ENCODE assay signal across 15 mouse cellular contexts in the genomic region with DNA sequence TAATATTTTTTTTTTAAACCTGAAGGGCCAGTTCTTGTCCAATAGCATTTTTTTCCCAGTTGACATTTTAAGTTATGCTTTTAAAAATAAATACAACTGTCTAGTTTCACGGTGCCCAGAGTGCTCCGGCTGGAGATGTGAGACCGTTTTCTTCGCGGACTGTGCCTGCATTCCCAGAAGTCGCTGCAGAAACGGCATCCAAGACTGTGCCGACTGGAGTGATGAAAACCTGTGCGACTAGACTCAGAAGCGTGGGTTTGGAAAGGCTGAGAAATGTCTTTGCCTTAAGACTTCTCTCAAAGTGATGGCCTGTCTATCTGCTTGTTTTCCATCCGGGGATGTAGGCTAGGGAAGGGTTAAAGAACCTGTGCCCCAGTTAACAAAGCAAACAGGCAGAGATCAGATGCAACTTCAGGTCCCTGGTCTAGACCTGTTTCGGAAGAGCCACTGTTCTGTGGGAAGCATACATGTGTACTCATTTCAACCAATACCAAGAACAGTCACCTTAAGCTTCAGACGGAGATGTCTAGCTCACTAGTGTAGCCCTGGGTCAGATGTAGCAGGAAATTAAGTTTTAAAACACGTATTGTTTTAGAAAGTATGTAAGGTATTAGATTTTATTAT. TPM values are rescaled to one million over a fixed set of nuclear protein-coding genes. Genes with fewer than 3 reads are reported as not detected.
DNase-seq lines count a peak whose midpoint lies in the region; ATAC-seq and TF ChIP-seq lines count a peak whose summit lies in the region.
"Had no signal": no experiment of that assay in that cellular context is flagged by ENCODE, and none has a peak within 500 bp of the region (broad histone marks: within the 10 kb centered on the region; RNA-seq: fewer than 3 reads in every experiment).

No protein-coding gene starts in this region.

- H3K4me3 ChIP-seq in liver, postnatal 0 days (ENCODE audit: low read depth, low read length) = no peak overlapping the region
- H3K4me3 ChIP-seq in ES-Bruce4 (ENCODE audit: low read depth, low read length) = 0 out of 2 replicates have a peak overlapping the region, but pooled peaks have one; percentile 6

- DNase-seq in heart, adult 11 months = peak; percentile 25
- DNase-seq in heart, adult 9 months (ENCODE audit: low spot score in 2 of 2) = no peak
- DNase-seq in liver, postnatal 0 days = peak; percentile 15
- DNase-seq in liver = no peak
- DNase-seq in brain, embryonic 14.5 days (ENCODE audit: low read depth) = peak; percentile 24
- no peak for DNase-seq in spleen, postnatal 4 days (ENCODE audit: low spot score in 2 of 2)
- DNase-seq in adrenal gland, postnatal 10 days = no peak
- DNase-seq: cerebellum, adult 9-10 months; gastrocnemius, postnatal 25 days; thymus, postnatal 4 days had no signal

- TF ChIP-seq POLR2A in ES-Bruce4 (IDR thresholded peaks at IDR 0.05; ENCODE audit: insufficient read depth, low read length) = no peak
- no peak for TF ChIP-seq POLR2A in brain, embryonic 14.5 days (IDR thresholded peaks at IDR 0.05; ENCODE audit: borderline replicate concordance, extremely low read depth, insufficient read depth, insufficient read length, poor library complexity, severe bottlenecking)

- TF ChIP-seq EP300 in liver, postnatal 0 days (IDR thresholded peaks at IDR 0.05; ENCODE audit: low read depth) = no peak
- no peak for TF ChIP-seq EP300 in ES-Bruce4 (IDR thresholded peaks at IDR 0.05; ENCODE audit: insufficient read depth, low read depth, low read length)

- no peak overlapping the region for H3K9ac ChIP-seq in liver, postnatal 0 days (replicated peaks)
- peak overlapping the region; percentile 46; the same call in 1 of the 2 replicates for H3K9ac ChIP-seq in ES-Bruce4 (ENCODE audit: low read depth, poor library complexity, severe bottlenecking)
- H3K9ac ChIP-seq: liver, embryonic 14.5 days had no signal

- peak; percentile 70 for ATAC-seq in liver, postnatal 0 days

- H3K27me3 ChIP-seq in liver, postnatal 0 days (ENCODE audit: insufficient read depth, low read length) = no peaks in the 10 kb centered on the region
- H3K27me3 ChIP-seq in ES-Bruce4 (ENCODE audit: control insufficient read depth, insufficient read depth, low read length, poor library complexity, severe bottlenecking) = no peaks in the 10 kb centered on the region

- no peaks in the 10 kb centered on the region for H3K9me3 ChIP-seq in liver, postnatal 0 days (ENCODE audit: low read length)
- H3K9me3 ChIP-seq in ES-Bruce4 (replicated peaks; ENCODE audit: control insufficient read depth, insufficient read depth, low read length, poor library complexity, severe bottlenecking) = no peaks in the 10 kb centered on the region

- H3K4me2 ChIP-seq in liver, postnatal 0 days (ENCODE audit: low read depth, low read length) = peak overlapping the region; percentile 47

- 61% methylated on average over 14 of the region's 14 CpGs for WGBS in liver, postnatal 0 days (ENCODE audit: insufficient replicate concordance)

- TF ChIP-seq CTCF in liver, postnatal 0 days (IDR thresholded peaks at IDR 0.05; ENCODE audit: low read depth) = no peak
- TF ChIP-seq CTCF in ES-Bruce4 (IDR thresholded peaks at IDR 0.05; ENCODE audit: low read depth, low read length) = no peak
- TF ChIP-seq CTCF in brain, embryonic 14.5 days (IDR thresholded peaks at IDR 0.05; ENCODE audit: borderline replicate concordance, extremely low read depth, insufficient read depth, insufficient read length) = no peak

- no peak overlapping the region for H3K27ac ChIP-seq in liver, postnatal 0 days (ENCODE audit: low read depth)
- peak overlapping the region; percentile 95 for H3K27ac ChIP-seq in ES-Bruce4 (ENCODE audit: insufficient read depth, low read length)
- H3K27ac ChIP-seq: liver, embryonic 14.5 days had no signal

- peaks cover 7% of the 10 kb centered on the region for H3K4me1 ChIP-seq in liver, postnatal 0 days (ENCODE audit: insufficient read depth)
- H3K4me1 ChIP-seq in ES-Bruce4 (ENCODE audit: control insufficient read depth, insufficient read depth, low read length) = no peaks in the 10 kb centered on the region

- H3K36me3 ChIP-seq in liver, postnatal 0 days (replicated peaks; ENCODE audit: insufficient read depth, low read length) = peaks cover 27% of the 10 kb centered on the region
- H3K36me3 ChIP-seq in ES-Bruce4 (ENCODE audit: control insufficient read depth, insufficient read depth, low read length, poor library complexity, severe bottlenecking) = peaks cover 40% of the 10 kb centered on the region

RNA-seq across cellular contexts. Expression of gene Btf3, which starts 9.8 kb away (rescaled TPM):
- 306 and 312 TPM in 2 replicates for polyA plus RNA-seq in liver, postnatal 0 days (2015; fragmentation: Nextera tagmentation; extraction: Ambion mirVana)
- polyA plus RNA-seq in ES-Bruce4 (2011; ENCODE audit: insufficient read depth, insufficient read length, low read depth, missing spikeins) = 1,083 and 1,169 TPM in 2 replicates
- polyA plus RNA-seq in brain, embryonic 14.5 days (2012; rRNA removed) = 459 and 601 TPM in 2 replicates
- total RNA-seq in adrenal gland, postnatal 10 days (2021) = 100 to 1,000 TPM; 361 to 381 TPM

RNA-seq across cellular contexts. Expression of gene Gm21976, which starts 27.3 kb away (rescaled TPM):
- polyA plus RNA-seq in liver, postnatal 0 days (2015; fragmentation: Nextera tagmentation; extraction: Ambion mirVana) = not detected in 2 replicates
- not detected in 2 replicates for polyA plus RNA-seq in ES-Bruce4 (2011; ENCODE audit: insufficient read depth, insufficient read length, low read depth, missing spikeins)
- polyA plus RNA-seq in brain, embryonic 14.5 days (2012; rRNA removed) = not detected in 2 replicates
- not detected for total RNA-seq in adrenal gland, postnatal 10 days (2021)
- total RNA-seq: gastrocnemius, postnatal 25 days; hematopoietic stem cell, adult 5-6 weeks had no signal
- polyA plus RNA-seq: kidney, embryonic 16.5 days; liver, embryonic 14.5 days; spleen, adult 2 months had no signal

RNA-seq across cellular contexts. Expression of gene Ankra2, which starts 44.1 kb away (rescaled TPM):
- 8.5 and 8.6 TPM in 2 replicates for polyA plus RNA-seq in liver, postnatal 0 days (2015; fragmentation: Nextera tagmentation; extraction: Ambion mirVana)
- 34.4 and 34.6 TPM in 2 replicates for polyA plus RNA-seq in ES-Bruce4 (2011; ENCODE audit: insufficient read depth, insufficient read length, low read depth, missing spikeins)
- polyA plus RNA-seq in brain, embryonic 14.5 days (2012; rRNA removed) = 77.3 and 90.2 TPM in 2 replicates
- total RNA-seq in adrenal gland, postnatal 10 days (2021) = 10 to 100 TPM; 22.7 to 26.9 TPM

RNA-seq across cellular contexts. Expression of gene Utp15, which starts 44.1 kb away (rescaled TPM):
- 5.7 and 7.5 TPM in 2 replicates for polyA plus RNA-seq in liver, postnatal 0 days (2015; fragmentation: Nextera tagmentation; extraction: Ambion mirVana)
- 47.6 and 48.3 TPM in 2 replicates for polyA plus RNA-seq in ES-Bruce4 (2011; ENCODE audit: insufficient read depth, insufficient read length, low read depth, missing spikeins)
- 21.8 and 22.8 TPM in 2 replicates for polyA plus RNA-seq in brain, embryonic 14.5 days (2012; rRNA removed)
- 10 to 100 TPM; 16.4 TPM for total RNA-seq in adrenal gland, postnatal 10 days (2021)

RNA-seq across cellular contexts. Expression of gene Foxd1, which starts 47.1 kb away (rescaled TPM):
- not detected in 2 replicates for polyA plus RNA-seq in liver, postnatal 0 days (2015; fragmentation: Nextera tagmentation; extraction: Ambion mirVana)
- not detected in 2 replicates for polyA plus RNA-seq in ES-Bruce4 (2011; ENCODE audit: insufficient read depth, insufficient read length, low read depth, missing spikeins)
- polyA plus RNA-seq in brain, embryonic 14.5 days (2012; rRNA removed) = 2.5 and 3.2 TPM in 2 replicates
- total RNA-seq in adrenal gland, postnatal 10 days (2021) = 1 to 10 TPM in 1 of 2 experiments, under 1 TPM in 1; 0.72 to 1.1 TPM
- total RNA-seq: hematopoietic stem cell, adult 5-6 weeks had no signal
- polyA plus RNA-seq: spleen, adult 2 months had no signal

Comparison
In these comparisons a context has a peak if more than half of its experiments do, and no peak if none do; other contexts are left out.
1. DNase-seq: peak in heart, adult 11 months (single experiment), liver, postnatal 0 days (single experiment) and brain, embryonic 14.5 days (single experiment); none in heart, adult 9 months (0 of 2), liver (single experiment), spleen, postnatal 4 days (0 of 2) and adrenal gland, postnatal 10 days (single experiment).